Mouse (Mus musculus) right cerebral cortex, postnatal 4 days (tissue): ENCODE measurements at regions not wholly inside any gene's neighbourhood (a gene's known extent, or its start where the extent isn't known, plus 50 kb on each side); places are given as distances from the start of the nearest gene placed in this dataset.

Source experiments
- DNase-seq: peaks from one replicate; pipeline ENCODE4 v3.0.0-alpha.2; 2022

- DNase-seq = no peak
These were observed 244.4 kb downstream of the Ttc32 start for GRCm38 (mm10) chr12:9274181-9274580.

DNA sequence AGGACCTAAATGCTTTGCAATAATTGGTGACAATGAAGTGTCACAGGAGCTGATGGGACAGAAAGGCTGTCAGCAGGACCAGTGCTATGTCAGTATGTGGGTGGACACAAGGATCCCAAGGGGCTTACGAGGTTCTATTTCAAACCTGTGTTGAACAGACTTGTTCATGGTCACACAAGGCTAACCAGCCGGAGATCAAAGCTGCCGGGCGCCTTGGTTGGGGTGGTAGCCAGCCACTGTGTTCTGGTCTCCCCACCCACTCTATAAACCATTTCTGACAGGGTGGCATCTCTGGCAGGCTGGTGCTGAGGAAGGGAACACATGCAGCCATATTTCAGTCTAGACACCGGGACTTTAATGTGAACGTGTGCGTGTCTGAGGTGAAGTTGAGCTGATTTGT lies 245.9 kb downstream of the Ttc32 start:
- no peak for DNase-seq

- DNase-seq = no peak
These were observed 248.9 kb downstream of the Ttc32 start for GRCm38 (mm10) chr12:9278735-9279134.

DNA sequence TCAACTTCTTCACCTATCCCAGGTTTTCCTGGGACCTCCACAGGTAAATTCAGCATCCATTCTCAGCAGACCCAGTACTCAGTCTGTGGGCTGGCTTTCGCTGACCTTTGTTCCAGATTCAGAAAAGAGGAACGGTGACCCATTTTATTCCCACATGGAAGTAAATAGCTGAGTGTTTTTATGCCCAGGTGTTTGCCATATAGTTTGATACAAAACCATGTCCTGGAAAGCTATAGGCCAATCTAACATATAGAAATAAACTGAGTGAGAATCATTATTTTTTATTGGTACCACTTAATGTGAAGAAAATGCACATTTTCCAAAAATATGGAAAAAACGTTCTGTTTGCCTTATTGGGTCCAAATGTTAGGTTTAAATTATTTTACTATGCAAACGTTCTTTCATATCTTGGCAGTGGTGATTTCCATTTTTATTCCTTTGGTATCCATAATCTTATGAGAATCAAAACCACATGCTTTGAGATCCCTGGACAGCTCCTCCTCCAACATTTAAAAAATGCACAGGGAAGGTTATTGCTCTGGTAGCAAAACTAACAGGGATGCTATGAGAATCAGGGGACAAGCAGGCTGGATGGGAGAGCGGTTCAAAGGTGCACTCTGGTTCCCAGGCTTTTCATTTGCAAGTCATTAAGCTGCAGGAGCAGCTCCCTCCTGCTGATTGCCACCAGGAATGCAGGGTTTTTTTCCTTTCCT lies 250.3 kb downstream of the Ttc32 start:
- DNase-seq = no peak

GRCm38 (mm10) chr12:9287271-9287670 lies 257.5 kb downstream of the Ttc32 start:
- DNase-seq = no peak

GRCm38 (mm10) chr12:9292656-9293055 lies 262.9 kb downstream of the Ttc32 start:
- DNase-seq = no peak

GRCm38 (mm10) chr12:9295211-9295610 lies 265.4 kb downstream of the Ttc32 start:
- no peak for DNase-seq

DNA sequence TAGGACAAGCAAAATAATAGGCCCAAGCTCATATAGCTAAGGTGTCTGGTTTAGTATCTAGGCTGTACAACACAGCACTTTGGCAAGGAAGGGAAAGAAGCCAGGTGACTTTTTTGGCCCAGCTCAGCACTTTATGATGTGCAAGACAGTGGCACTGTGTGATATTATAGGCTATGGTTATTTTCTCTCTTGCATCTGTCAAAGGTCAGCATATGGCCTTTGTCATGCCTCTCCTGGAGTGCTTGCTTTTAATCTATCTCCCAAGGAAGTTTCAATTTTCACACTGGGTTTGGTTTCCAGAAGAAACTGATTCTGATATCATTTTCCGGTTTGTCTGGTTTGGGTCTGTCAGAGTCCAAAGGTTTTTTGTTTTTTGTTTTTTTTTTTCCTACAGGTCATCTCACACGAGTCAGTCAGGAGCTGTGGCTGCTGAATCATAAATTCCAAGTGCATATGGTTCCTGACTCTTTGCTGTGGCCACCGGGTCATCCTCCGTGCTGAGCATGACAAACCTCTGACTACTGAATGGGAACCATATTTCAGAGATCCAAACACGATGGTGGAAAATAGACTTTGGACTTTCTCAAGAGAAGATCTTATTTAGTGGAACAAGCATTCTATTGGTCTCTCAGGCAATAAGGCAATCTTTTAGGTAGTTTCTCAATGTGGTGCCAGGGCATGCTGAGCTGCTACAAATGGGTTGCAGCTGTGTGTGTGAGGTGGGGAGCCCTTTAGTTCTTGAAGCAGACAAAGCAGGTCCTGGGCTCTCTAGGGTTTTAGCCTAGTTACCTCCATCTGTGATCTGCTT lies 269.3 kb downstream of the Ttc32 start:
- DNase-seq = no peak

- DNase-seq = no peak
These were observed 265.8 kb upstream of the Osr1 start for GRCm38 (mm10) chr12:9304146-9304545.

DNA sequence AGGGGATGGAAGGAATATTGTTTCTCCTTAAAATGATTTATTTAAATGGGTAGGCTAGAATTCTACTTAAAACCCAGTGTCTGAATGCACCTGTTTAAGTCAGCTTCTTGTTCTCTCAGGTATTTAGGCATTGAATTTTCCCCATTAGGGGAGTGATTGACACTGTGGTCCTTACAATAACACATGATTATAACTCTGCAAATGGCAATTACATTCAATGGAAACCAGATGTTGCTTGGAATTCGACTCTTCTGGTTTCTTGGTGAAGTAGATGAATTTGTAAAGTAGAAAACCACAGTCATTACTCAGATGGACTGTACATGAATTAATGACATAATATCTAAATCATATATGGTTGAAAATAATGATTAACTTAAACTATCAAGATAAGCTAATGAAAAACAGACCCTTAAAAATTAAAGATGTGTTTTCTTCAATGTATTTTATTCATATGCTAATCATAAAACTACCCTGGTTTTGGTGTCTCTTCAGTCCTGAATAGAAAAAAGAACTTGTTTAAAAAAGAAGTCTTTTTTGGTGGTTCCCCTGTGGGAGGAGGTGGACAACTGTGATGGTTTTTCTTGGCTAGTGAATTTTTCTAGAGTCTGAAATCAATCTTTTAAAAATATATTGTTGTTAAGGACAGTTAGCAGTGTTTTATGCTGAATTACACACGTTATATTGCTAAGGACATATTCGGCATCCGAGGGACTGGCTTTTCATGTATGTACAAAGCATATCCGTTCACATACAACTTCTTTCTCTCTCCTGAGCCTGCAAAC lies 231.8 kb upstream of the Osr1 start:
- DNase-seq = no peak

GRCm38 (mm10) chr12:9338801-9339231 lies 231.1 kb upstream of the Osr1 start:
- DNase-seq = peak; percentile 3

- DNase-seq = no peak
These were observed 229.1 kb upstream of the Osr1 start for GRCm38 (mm10) chr12:9340769-9341168.

DNA sequence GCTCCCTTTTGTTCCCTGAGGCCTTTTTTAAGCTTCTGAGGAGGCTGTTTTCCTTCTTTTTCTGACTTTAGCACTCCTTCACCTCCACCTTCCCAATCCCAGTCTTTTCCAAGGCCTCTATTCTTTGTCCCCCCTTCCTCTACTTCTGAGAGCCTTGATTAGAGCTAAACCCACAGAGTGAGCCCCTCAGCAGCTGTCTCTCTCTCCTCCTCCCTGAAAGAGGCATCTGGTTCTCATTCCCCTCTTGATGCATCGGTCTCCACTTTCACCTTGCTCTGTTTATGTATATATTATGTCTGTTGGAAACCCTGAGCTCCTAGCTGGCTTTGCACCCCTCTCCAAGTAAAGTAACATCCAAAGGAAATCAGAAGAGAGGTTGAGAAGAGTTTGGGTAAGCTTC lies 224.6 kb upstream of the Osr1 start:
- no peak for DNase-seq

- no peak for DNase-seq
These were observed 214.4 kb upstream of the Osr1 start for GRCm38 (mm10) chr12:9355512-9355911.

DNA sequence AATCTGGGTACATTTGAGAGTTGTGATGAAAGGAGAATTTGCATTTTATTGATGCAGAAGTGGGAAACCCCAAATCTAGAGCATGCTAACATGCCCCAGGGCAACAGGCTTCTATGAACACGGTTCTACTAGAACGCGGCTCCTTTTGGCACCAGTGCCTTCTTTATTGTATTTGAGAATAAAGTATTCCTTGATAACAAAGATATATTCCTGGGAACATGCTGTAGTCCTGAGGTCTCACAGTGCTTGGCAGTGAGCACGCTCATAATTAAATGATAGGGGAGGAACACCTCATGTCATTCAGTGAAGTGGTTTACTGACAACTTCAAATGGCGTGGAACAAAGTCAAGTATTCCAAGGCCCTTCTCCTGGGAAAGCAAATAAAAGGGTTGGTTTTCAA lies 212.1 kb upstream of the Osr1 start:
- no peak for DNase-seq

GRCm38 (mm10) chr12:9358872-9359271 lies 211.0 kb upstream of the Osr1 start:
- DNase-seq = no peak

DNA sequence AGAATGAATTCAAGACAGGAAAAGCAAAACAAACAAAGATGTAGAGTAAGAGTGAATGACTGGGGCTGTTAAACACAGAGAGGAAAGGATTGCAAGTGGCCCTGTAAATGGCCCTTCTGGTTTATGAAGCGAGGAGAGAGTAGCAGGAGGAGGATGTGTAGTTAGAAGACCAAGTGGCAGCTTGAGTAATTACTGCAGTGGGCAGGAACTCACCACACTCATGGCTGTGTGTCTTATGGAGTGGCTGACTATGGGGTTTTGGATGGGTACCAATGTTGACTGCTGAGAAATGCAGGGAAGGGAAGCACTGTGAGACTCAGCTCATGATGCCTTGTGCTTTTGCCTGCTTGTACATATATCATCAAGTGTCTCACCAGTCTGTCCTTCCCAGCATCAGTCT lies 204.0 kb upstream of the Osr1 start:
- no peak for DNase-seq

- DNase-seq = no peak
These were observed 201.2 kb upstream of the Osr1 start for GRCm38 (mm10) chr12:9368682-9369081.

DNA sequence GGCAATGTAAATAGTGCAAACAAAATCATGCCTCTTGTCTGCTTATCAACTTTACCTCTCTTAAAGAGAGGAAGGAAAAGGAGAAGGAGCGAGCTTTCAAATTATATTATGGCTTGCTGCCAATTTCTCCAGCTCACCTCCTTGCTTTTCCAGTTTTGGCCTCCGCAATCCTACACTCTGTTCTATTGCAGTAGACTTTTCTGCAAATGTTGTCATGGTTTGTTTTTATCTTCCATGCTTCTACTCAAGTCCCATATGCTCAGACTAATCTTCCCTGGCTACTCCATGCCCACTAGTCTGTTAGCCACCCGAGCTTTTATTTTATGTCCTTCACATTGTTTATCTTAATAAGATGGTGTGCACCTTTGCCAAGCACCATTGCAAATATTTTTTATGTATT lies 168.0 kb upstream of the Osr1 start:
- DNase-seq = no peak

DNA sequence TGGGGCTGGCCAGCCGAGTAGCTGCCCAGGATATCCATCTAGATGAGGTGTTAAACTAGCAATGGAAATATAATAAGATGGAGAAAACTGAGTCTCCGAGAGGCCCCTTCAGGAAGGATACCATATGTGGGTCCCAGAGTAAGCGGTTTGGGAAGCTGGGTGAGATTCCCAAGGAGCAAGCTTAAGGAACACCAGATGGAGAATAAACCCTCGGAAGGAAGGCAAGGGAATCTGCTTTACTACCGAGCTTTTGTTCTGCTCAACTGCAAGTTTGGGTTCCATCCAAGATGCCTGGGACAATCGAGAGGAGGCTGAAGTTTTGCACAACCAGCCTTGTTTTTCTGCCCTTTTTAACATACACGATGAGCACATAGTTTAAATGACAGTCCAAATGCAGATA lies 164.9 kb upstream of the Osr1 start:
- DNase-seq = no peak

- no peak for DNase-seq
These were observed 150.6 kb upstream of the Osr1 start for GRCm38 (mm10) chr12:9419311-9419710.

- DNase-seq = no peak
These were observed 139.3 kb upstream of the Osr1 start for GRCm38 (mm10) chr12:9430656-9431055.

DNA sequence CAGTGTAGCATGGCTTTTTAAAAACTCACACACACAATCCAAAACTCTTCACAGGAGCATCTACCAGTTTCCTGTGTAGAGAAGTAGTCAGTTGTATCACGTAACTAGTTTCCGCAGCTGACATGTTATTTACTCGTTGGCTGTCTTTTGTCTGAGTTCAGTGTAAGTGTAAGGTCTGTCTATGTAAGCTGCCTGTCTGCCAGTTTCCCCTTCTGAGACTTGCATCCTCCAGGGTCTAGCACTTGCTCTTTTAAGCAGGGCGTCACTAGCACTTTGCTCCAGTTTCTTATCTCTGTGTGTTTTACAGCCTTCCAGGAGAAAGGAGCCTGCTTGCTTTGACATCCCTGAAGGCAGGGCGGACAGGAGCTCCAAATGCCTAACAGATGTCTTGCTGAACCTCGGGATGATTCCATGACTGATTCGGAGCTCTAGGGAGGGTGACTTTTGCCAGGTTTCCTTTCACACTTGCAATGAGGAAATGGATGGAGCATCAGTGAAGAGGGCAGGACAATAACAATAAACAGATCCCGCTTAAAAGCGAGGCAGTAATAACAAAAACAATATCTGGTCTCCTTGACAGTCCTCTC lies 131.2 kb upstream of the Osr1 start:
- DNase-seq = no peak
